Mouse (Mus musculus): Measurements from ENCODE around the gene Agrn. TPM values are rescaled to one million over a fixed set of nuclear protein-coding genes. Genes with fewer than 3 reads are reported as not detected.

Agrn gene
- polyA plus RNA-seq (2017; shearing (Covaris generic)), result 4.8 TPM

GRCm38 (mm10) chr4:156197131-156197828 lies at the start of gene Agrn:
Gene Agrn (minus strand): TSS chr4:156197488.

GRCm38 (mm10) chr4:156235808-156236533 lies 38.7 kb upstream of the Agrn start, which contains the start of gene Noc2l:
Gene Noc2l (plus strand): TSS chr4:156236010.

GRCm38 (mm10) chr4:156234701-156235213 lies 37.5 kb upstream of the Agrn start, which contains the start of gene Plekhn1:
Gene Plekhn1 (minus strand): TSS chr4:156234857.

GRCm38 (mm10) chr4:156215649-156216048 lies 18.4 kb upstream of the Agrn start, which contains the start of gene Perm1:
Gene Perm1 (plus strand): TSS chr4:156215868.

GRCm38 (mm10) chr4:156203001-156203412 lies 5.7 kb upstream of the Agrn start, which contains the start of gene AW011738:
Gene AW011738 (plus strand): TSS chr4:156203304.

GRCm38 (mm10) chr4:156200623-156201475 lies 3.6 kb upstream of the Agrn start, which contains the start of gene Isg15:
Gene Isg15 (minus strand): TSS chr4:156200818.

GRCm38 (mm10) chr4:156130436-156130835 lies 66.9 kb downstream of the Agrn start, which contains the start of gene Rnf223:
Gene Rnf223 (plus strand): TSS chr4:156130513.

Other genes with a start within 250 kb of the Agrn start
- gene C1qtnf12, start 235.2 kb downstream of the Agrn start, polyA plus RNA-seq (2017; shearing (Covaris generic)), result 3.4 TPM
- gene B3galt6, start 204.8 kb downstream of the Agrn start, polyA plus RNA-seq (2017; shearing (Covaris generic)), result 7.8 TPM
- 401 TPM for gene Sdf4, start 204.6 kb downstream of the Agrn start, polyA plus RNA-seq (2017; shearing (Covaris generic))
- gene Tnfrsf4, start 183.6 kb downstream of the Agrn start, polyA plus RNA-seq (2017; shearing (Covaris generic)), result 109 TPM
- 279 TPM for gene Tnfrsf18, start 171.3 kb downstream of the Agrn start, polyA plus RNA-seq (2017; shearing (Covaris generic))
- gene Ttll10, start 138.1 kb downstream of the Agrn start, polyA plus RNA-seq (2017; shearing (Covaris generic)), result 0.15 TPM
- gene 9430015G10Rik, start 87.5 kb downstream of the Agrn start, polyA plus RNA-seq (2017; shearing (Covaris generic)), result 34.5 TPM
- gene Rnf223, start 67.0 kb downstream of the Agrn start, polyA plus RNA-seq (2017; shearing (Covaris generic)), result 0.16 TPM
- gene Isg15, start 3.3 kb upstream of the Agrn start, polyA plus RNA-seq (2017; shearing (Covaris generic)), result 11.7 TPM
- 11.7 TPM for gene AW011738, start 5.8 kb upstream of the Agrn start, polyA plus RNA-seq (2017; shearing (Covaris generic))
- 0.70 TPM for gene Perm1, start 18.4 kb upstream of the Agrn start, polyA plus RNA-seq (2017; shearing (Covaris generic))
- 38.5 TPM for gene Plekhn1, start 37.4 kb upstream of the Agrn start, polyA plus RNA-seq (2017; shearing (Covaris generic))
- 136 TPM for gene Noc2l, start 38.5 kb upstream of the Agrn start, polyA plus RNA-seq (2017; shearing (Covaris generic))
- gene Samd11, start 58.2 kb upstream of the Agrn start, polyA plus RNA-seq (2017; shearing (Covaris generic)), result 0.36 TPM
- gene Vmn2r-ps159, start 133.6 kb upstream of the Agrn start, polyA plus RNA-seq (2017; shearing (Covaris generic)), result not detected

Measured in naive thymus-derived CD4-positive, alpha-beta T cell, adult 5 months (primary cell).